Mouse (Mus musculus): ENCODE results near the gene D630039A03Rik. TPM values are rescaled to one million over a fixed set of nuclear protein-coding genes. Genes with fewer than 3 reads are reported as not detected.

The D630039A03Rik gene
- polyA plus RNA-seq, 1 experiment from 2014 or later, result not detected

DNA sequence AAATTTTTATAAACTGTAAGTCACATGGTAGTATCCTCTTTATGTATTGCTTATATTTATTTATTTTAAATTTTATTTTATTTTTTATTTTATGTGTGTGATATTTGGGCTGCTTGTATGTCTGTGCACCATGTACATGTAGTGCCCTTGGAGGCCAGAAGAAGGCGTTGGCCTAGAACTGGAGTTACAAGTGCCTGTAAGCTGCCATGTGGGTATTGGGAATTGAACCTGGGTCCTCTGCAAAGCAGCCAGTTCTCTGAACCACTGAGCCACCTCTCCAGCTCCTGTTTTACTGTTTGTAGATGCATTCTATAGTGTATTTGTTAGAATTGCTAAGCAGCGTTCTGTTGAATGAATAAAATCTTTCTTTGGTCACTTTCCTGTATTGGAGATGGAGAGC lies 27.9 kb downstream of the D630039A03Rik start:
- Histone ChIP-seq H3K9me3 (replicated peaks; ENCODE audit: control insufficient read depth, low read length) (no peaks in the 10 kb centered on the region), H3K4me2 (ENCODE audit: low read length) (no peak overlapping the region), H3K36me3 (ENCODE audit: control insufficient read depth, insufficient read depth, low read length) (no peaks in the 10 kb centered on the region), H3K27ac (ENCODE audit: low read depth, low read length) (no peak overlapping the region), H3K4me1 (ENCODE audit: control insufficient read depth, insufficient read depth, low read length) (peaks cover 3% of the 10 kb centered on the region; the same call in 1 of the 2 replicates), H3K4me3 (ENCODE audit: low read depth, low read length) (no peak overlapping the region), H3K27me3 (replicated peaks; ENCODE audit: control insufficient read depth, insufficient read depth, low read length) (no peaks in the 10 kb centered on the region), H3K9ac (ENCODE audit: low read length) (no peak overlapping the region)
- no peak for DNase-seq (ENCODE audit: low spot score)
- no peak for ATAC-seq
- 91% methylated on average over 2 of the region's 2 CpGs for WGBS

DNA sequence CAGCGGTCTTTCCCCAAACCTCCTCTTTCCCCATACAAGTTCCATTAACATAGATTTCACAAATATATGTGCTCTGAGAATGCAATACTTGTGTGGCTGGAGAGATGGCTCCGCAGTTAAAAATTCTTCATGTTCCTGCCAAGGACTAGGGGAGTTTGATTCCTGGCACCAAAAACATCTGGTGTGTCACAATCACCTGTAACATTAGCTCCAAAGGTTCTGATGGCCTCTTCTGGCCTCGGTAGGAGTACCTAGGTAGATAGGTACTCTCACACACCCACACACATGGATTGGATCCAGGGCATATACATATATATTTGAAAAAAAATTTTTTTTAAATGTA lies 29.2 kb downstream of the D630039A03Rik start:
- Histone ChIP-seq H3K4me2 (ENCODE audit: low read length) (no peak overlapping the region), H3K9me3 (replicated peaks; ENCODE audit: control insufficient read depth, low read length) (no peaks in the 10 kb centered on the region), H3K4me3 (ENCODE audit: low read depth, low read length) (no peak overlapping the region), H3K27ac (ENCODE audit: low read depth, low read length) (no peak overlapping the region), H3K27me3 (replicated peaks; ENCODE audit: control insufficient read depth, insufficient read depth, low read length) (no peaks in the 10 kb centered on the region), H3K4me1 (ENCODE audit: control insufficient read depth, insufficient read depth, low read length) (peaks cover 3% of the 10 kb centered on the region; the same call in 1 of the 2 replicates), H3K36me3 (ENCODE audit: control insufficient read depth, insufficient read depth, low read length) (no peaks in the 10 kb centered on the region), H3K9ac (ENCODE audit: low read length) (no peak overlapping the region)
- ATAC-seq (no peak), DNase-seq (ENCODE audit: low spot score) (no peak)
- 94% methylated on average over 3 of the region's 3 CpGs for WGBS

DNA sequence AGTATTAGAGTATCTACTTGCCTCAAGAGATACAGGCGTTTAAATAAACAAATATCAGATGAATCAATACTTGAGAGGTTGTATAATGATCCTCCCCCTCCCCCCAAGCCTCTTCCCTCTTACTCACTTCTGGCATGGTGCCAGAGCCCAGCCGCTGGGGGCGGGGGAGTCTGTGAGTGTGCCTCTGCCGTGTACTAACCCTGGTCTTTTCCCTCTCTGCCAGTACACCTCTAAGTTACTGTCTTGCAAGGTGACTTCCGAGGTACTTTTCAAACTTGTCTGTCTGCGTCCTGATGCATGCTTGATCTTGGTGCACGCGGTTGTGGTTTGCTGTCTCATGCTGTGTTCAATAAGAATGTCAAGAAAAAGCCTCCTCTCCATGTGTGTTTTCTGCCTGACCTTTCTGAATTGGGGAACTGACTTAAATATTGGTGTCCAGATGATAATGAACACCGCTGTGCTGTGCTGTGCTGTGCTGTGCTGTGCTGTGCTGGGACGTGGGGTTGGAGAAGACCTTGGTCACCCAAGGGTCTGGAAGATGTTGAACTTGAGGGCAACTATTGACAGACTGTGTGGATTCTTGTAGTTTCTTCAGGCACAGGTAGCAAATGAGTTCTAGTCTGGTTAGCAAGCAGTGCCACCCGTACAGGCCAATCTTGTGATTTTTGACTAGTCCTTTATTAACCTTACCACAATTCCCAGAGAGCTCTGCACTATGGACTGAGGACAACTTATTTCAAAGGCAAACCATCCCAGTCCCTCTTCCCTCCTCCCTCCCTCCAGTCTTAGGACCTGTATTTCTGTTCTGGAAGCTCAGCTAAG lies 29.8 kb downstream of the D630039A03Rik start:
- 52% methylated on average over 11 of the region's 11 CpGs for WGBS
- DNase-seq (ENCODE audit: low spot score), result peak; percentile 68
- no peak overlapping the region for H3K27ac ChIP-seq (ENCODE audit: low read depth, low read length)

DNA sequence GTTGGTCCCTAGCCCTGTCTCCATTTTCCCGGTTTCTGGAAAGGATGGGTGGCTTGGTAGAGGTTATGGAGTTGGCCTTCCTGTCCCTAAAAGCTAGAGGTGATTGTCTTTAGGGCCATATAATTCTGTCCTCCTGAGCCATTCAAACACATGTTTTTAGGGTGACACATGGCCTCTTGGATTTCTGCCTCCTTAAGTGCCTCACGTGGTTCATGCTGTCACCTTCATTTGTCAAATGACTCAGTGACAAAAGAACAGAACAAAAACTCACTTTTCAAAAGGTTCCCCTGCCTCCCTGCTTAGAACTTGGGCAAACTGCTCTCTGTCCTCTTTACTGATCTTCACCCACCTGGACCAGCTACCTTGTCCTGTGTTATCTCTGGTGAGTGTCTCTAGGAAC lies 30.9 kb downstream of the D630039A03Rik start:
- 62% methylated on average over 2 of the region's 2 CpGs for WGBS
- no peaks in the 10 kb centered on the region for H3K9me3 ChIP-seq (replicated peaks; ENCODE audit: control insufficient read depth, low read length)
- H3K9ac ChIP-seq (ENCODE audit: low read length), result no peak overlapping the region
- H3K27ac ChIP-seq (ENCODE audit: low read depth, low read length), result no peak overlapping the region
- no peaks in the 10 kb centered on the region for H3K36me3 ChIP-seq (ENCODE audit: control insufficient read depth, insufficient read depth, low read length)
- H3K4me1 ChIP-seq (ENCODE audit: control insufficient read depth, insufficient read depth, low read length), result peaks cover 3% of the 10 kb centered on the region; the same call in 1 of the 2 replicates
- no peak overlapping the region for H3K4me3 ChIP-seq (ENCODE audit: low read depth, low read length)
- no peak for DNase-seq (ENCODE audit: low spot score)
- no peak for ATAC-seq
- H3K27me3 ChIP-seq (replicated peaks; ENCODE audit: control insufficient read depth, insufficient read depth, low read length), result no peaks in the 10 kb centered on the region
- H3K4me2 ChIP-seq (ENCODE audit: low read length), result no peak overlapping the region

More for the DNA sequence above, 29.8 kb downstream of the D630039A03Rik start:
- no peak overlapping the region for H3K9ac ChIP-seq (ENCODE audit: low read length)
- no peak overlapping the region for H3K4me2 ChIP-seq (ENCODE audit: low read length)
- peaks cover 3% of the 10 kb centered on the region; the same call in 1 of the 2 replicates for H3K4me1 ChIP-seq (ENCODE audit: control insufficient read depth, insufficient read depth, low read length)
- H3K36me3 ChIP-seq (ENCODE audit: control insufficient read depth, insufficient read depth, low read length), result no peaks in the 10 kb centered on the region
- peak; percentile 37 for ATAC-seq
- H3K9me3 ChIP-seq (replicated peaks; ENCODE audit: control insufficient read depth, low read length), result no peaks in the 10 kb centered on the region
- H3K4me3 ChIP-seq (ENCODE audit: low read depth, low read length), result no peak overlapping the region
- H3K27me3 ChIP-seq (replicated peaks; ENCODE audit: control insufficient read depth, insufficient read depth, low read length), result no peaks in the 10 kb centered on the region

DNA sequence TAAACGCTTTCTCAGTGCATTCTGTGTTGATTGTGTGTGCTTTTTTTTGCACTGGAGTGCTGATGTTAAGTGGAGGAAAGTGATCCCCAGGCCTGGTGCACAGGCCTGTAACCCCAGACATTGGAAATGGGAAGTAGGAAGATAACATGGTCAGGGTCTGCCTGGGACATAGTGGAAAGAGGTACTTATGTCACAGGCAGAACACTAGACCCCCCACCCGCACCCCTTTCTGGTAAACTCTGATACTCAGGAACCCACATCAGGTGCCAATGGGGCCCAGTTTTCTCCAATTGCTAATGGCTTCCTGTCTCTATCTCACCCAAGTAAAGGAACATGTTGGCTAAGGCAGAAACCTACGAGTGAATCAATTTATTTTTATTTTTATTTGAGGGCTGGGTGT lies 31.6 kb downstream of the D630039A03Rik start:
- no peak overlapping the region for H3K27ac ChIP-seq (ENCODE audit: low read depth, low read length)
- no peaks in the 10 kb centered on the region for H3K27me3 ChIP-seq (replicated peaks; ENCODE audit: control insufficient read depth, insufficient read depth, low read length)
- H3K36me3 ChIP-seq (ENCODE audit: control insufficient read depth, insufficient read depth, low read length), result no peaks in the 10 kb centered on the region
- no peak for ATAC-seq
- DNase-seq (ENCODE audit: low spot score), result no peak
- 89% methylated on average over 3 of the region's 3 CpGs for WGBS
- peaks cover 3% of the 10 kb centered on the region; the same call in 1 of the 2 replicates for H3K4me1 ChIP-seq (ENCODE audit: control insufficient read depth, insufficient read depth, low read length)
- no peak overlapping the region for H3K4me2 ChIP-seq (ENCODE audit: low read length)
- no peak overlapping the region for H3K4me3 ChIP-seq (ENCODE audit: low read depth, low read length)
- no peak overlapping the region for H3K9ac ChIP-seq (ENCODE audit: low read length)
- no peaks in the 10 kb centered on the region for H3K9me3 ChIP-seq (replicated peaks; ENCODE audit: control insufficient read depth, low read length)

DNA sequence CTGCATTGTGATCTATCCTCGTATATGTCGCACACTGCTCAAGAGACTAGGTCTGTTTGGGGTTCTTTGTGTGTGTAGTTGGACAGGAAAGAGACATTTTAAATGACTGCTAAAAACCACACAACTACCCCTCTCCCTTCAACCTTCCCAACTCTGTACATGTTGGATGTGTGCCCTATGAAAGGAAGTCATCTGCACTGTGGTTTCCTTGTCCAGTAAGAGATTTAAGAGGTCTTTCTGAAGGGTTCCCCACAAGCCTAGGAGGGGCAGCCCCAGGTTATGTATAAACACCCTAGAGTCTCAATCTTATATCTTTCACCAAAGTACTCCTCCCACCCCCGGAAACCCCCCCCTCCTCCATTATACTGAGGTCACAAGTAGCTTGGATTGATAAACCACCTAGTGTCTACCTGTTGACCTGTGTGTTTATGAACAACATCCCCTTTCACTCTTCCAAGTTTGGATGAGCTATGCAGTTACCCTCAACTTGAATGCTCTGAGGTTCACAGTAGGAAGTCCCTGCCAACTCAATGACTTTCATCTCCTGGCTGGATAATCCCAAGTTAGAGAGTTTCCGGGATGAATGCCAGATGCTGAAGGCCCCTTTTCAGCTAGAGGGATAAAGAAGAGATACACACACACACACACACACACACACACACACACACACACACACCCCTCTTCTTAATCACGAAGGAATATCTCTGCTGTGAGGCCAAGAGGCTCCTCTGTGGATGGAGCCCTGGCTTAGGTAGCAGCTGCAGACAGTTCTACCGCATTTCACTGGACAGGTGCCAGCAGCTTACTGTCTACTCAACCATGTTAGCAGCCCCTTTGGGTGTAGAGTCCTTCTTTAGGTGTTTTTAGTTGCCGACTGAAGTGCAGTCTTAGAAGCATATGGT lies 32.3 kb downstream of the D630039A03Rik start:
- H3K4me1 ChIP-seq (ENCODE audit: control insufficient read depth, insufficient read depth, low read length), result peaks cover 3% of the 10 kb centered on the region; the same call in 1 of the 2 replicates
- no peak overlapping the region for H3K4me2 ChIP-seq (ENCODE audit: low read length)
- no peaks in the 10 kb centered on the region for H3K36me3 ChIP-seq (ENCODE audit: control insufficient read depth, insufficient read depth, low read length)
- 58% methylated on average over 7 of the region's 7 CpGs for WGBS
- H3K9ac ChIP-seq (ENCODE audit: low read length), result no peak overlapping the region
- H3K27ac ChIP-seq (ENCODE audit: low read depth, low read length), result no peak overlapping the region
- no peaks in the 10 kb centered on the region for H3K9me3 ChIP-seq (replicated peaks; ENCODE audit: control insufficient read depth, low read length)
- no peak overlapping the region for H3K4me3 ChIP-seq (ENCODE audit: low read depth, low read length)
- H3K27me3 ChIP-seq (replicated peaks; ENCODE audit: control insufficient read depth, insufficient read depth, low read length), result no peaks in the 10 kb centered on the region
- DNase-seq (ENCODE audit: low spot score) (peak; percentile 35), ATAC-seq (no peak)

DNA sequence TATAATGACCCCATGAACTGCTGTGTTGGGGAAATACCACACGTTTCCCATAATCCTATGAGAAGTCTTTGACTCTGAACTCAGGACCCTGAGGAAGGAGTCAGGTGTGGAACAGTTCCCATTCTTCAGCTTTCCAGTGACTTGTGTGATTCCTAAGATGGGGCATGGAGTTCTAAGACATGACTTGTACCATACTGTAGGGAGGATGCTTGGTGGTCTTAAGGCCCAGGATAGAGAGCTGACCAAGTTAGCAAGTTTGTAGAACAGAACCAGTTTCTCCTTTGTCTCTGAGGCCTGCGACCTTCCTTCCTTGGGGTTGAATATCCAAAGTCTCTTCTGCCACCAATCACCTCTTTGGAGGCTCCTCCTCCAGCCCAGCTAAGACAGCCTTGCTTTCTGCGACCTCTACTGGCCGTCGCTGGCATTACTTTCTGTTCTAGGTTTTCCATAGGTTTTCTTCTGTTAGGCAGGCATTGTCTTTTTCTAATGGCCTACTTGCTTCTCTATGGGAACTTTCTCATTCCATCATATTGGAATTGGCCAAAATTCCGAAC lies 36.2 kb downstream of the D630039A03Rik start:
- Histone ChIP-seq H3K4me1 (ENCODE audit: control insufficient read depth, insufficient read depth, low read length) (no peaks in the 10 kb centered on the region), H3K36me3 (ENCODE audit: control insufficient read depth, insufficient read depth, low read length) (no peaks in the 10 kb centered on the region), H3K4me2 (ENCODE audit: low read length) (no peak overlapping the region), H3K27ac (ENCODE audit: low read depth, low read length) (no peak overlapping the region), H3K4me3 (ENCODE audit: low read depth, low read length) (no peak overlapping the region), H3K9ac (ENCODE audit: low read length) (no peak overlapping the region), H3K27me3 (replicated peaks; ENCODE audit: control insufficient read depth, insufficient read depth, low read length) (no peaks in the 10 kb centered on the region), H3K9me3 (replicated peaks; ENCODE audit: control insufficient read depth, low read length) (no peaks in the 10 kb centered on the region)
- peak; percentile 78 for DNase-seq (ENCODE audit: low spot score)
- ATAC-seq, result peak; percentile 77
- 13% methylated on average over 6 of the region's 6 CpGs for WGBS

DNA sequence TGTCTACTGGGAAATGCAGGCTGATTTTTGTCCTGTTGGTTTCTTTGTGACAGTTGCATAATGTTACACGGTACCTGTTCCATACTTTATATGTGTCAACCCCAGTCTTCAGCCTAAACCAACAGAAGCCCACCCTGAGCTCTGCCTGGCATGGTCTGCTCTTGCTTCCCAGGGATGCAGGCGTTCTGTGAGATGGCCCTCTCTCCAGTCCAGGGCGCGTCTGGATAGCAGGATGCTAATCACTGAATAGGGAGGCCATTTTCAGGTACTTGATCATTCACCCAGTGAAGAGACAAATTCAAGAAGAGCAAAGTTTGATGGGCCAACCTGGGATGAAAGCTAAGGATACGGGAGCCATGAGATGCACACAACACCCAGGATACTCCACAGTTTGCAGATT lies 37.0 kb downstream of the D630039A03Rik start:
- no peak for ATAC-seq
- WGBS, result 82% methylated on average over 5 of the region's 5 CpGs
- Histone ChIP-seq H3K4me2 (ENCODE audit: low read length) (no peak overlapping the region), H3K36me3 (ENCODE audit: control insufficient read depth, insufficient read depth, low read length) (no peaks in the 10 kb centered on the region), H3K4me3 (ENCODE audit: low read depth, low read length) (no peak overlapping the region), H3K4me1 (ENCODE audit: control insufficient read depth, insufficient read depth, low read length) (no peaks in the 10 kb centered on the region), H3K27ac (ENCODE audit: low read depth, low read length) (no peak overlapping the region), H3K9me3 (replicated peaks; ENCODE audit: control insufficient read depth, low read length) (no peaks in the 10 kb centered on the region), H3K27me3 (replicated peaks; ENCODE audit: control insufficient read depth, insufficient read depth, low read length) (no peaks in the 10 kb centered on the region), H3K9ac (ENCODE audit: low read length) (no peak overlapping the region)
- no peak for DNase-seq (ENCODE audit: low spot score)

Data from forebrain, embryonic 14.5 days (tissue).